Mouse (Mus musculus) brain, embryonic 14.5 days (tissue): ENCODE measurements around the gene Car12.

Experiments used
- CTCF ChIP-seq: fragments of 200-500 bp; IDR thresholded peaks from 2 replicates; pipeline ENCODE4 v1.5.1; 2012; ENCODE audit warnings: inconsistent platforms, mild to moderate bottlenecking, moderate library complexity, borderline replicate concordance; ENCODE audit not compliant: insufficient read depth, insufficient read length; ENCODE audit errors: extremely low read depth
- POLR2A ChIP-seq: fragments of 200-500 bp; IDR thresholded peaks from 2 replicates; pipeline ENCODE4 v1.6.1; 2012; ENCODE audit warnings: mild to moderate bottlenecking, inconsistent platforms, borderline replicate concordance; ENCODE audit not compliant: poor library complexity, insufficient read depth, insufficient read length, severe bottlenecking; ENCODE audit errors: extremely low read depth

DNA sequence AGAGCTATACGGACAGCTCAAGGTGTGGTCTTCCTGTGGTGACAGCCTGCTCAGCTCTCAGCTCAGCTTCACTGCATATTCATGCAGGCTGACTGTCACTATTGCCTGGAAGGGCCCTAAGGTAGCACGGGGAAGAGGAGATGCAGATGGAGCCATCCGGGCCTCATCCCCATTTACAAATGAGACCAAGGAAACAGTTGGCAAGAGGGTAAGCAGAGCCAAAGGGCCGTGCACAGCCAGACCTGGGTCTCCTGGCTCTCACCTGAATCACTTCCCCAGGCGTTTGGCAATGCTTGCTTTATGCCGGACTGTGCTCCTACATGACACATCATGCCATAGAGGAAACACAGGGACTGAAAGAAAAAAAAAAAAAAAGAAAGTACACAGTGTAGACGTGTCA, 13.8 kb downstream of the Car12 start:
- TF ChIP-seq CTCF (no peak), POLR2A (no peak)
